Mouse (Mus musculus): ENCODE measurements around the gene Zhx3. TPM values are rescaled to one million over a fixed set of nuclear protein-coding genes. Genes with fewer than 3 reads are reported as not detected.

Gene Zhx3
- total RNA-seq, 2 experiments from 2014 or later, result 71.5 to 73.3 TPM

Other genes starting within 250 kb of the Zhx3 start
- 10 to 100 TPM; 81.3 to 88.4 TPM for gene Top1, start 227.1 kb downstream of the Zhx3 start, total RNA-seq (2021)
- 100 to 1,000 TPM; 132 TPM for gene Plcg1, start 141.7 kb downstream of the Zhx3 start, total RNA-seq (2021)
- 10 to 100 TPM; 44.6 to 45.1 TPM for gene Lpin3, start 7.7 kb upstream of the Zhx3 start, total RNA-seq (2021)
- 1 to 10 TPM; 1.7 to 1.8 TPM for gene Emilin3, start 39.3 kb upstream of the Zhx3 start, total RNA-seq (2021)
- 10 to 100 TPM; 57.8 to 62.7 TPM for gene Chd6, start 236.1 kb upstream of the Zhx3 start, total RNA-seq (2021)

Data from adrenal gland, postnatal 4 days (tissue).